Mouse (Mus musculus) CH12.LX (cell line): Measurements from ENCODE around the gene Cacnb4.

Experiments used
- CTCF ChIP-seq, 2 experiments: IDR thresholded peaks in 1 of 2; conservative IDR thresholded peaks in 1 of 2; 2 replicates each; pipeline ENCODE4 v1.5.1; 2011 to 2012; ENCODE audit warnings: low read depth in 2 of 2, low read length in 2 of 2, improper control_type of control experiment in 1 of 2, inconsistent platforms in 1 of 2, mild to moderate bottlenecking in 1 of 2, moderate library complexity in 1 of 2
- GABPA ChIP-seq: IDR thresholded peaks from 2 replicates; pipeline ENCODE4 v1.6.1; 2012; ENCODE audit warnings: low read depth, low read length, improper control_type of control experiment, inconsistent platforms; ENCODE audit not compliant: insufficient replicate concordance
- MYC ChIP-seq: IDR thresholded peaks from 2 replicates; pipeline ENCODE4 v1.6.1; 2011; ENCODE audit warnings: low read depth, mild to moderate bottlenecking, improper control_type of control experiment, low read length
- NELFE ChIP-seq: IDR thresholded peaks from 2 replicates; pipeline ENCODE4 v1.6.1; 2011; ENCODE audit warnings: low read depth, low read length, improper control_type of control experiment
- SMC3 ChIP-seq: IDR thresholded peaks from 2 replicates; pipeline ENCODE4 v1.6.1; 2011; ENCODE audit warnings: low read depth, low read length, improper control_type of control experiment

- TF ChIP-seq GABPA (no peak), CTCF (conservative IDR thresholded peaks at IDR 0.05 in 1 of 2, IDR thresholded peaks at IDR 0.05 in 1 of 2; ENCODE audit: low read depth in 2 of 2, low read length in 2 of 2) (no peak), MYC (no peak), SMC3 (no peak), NELFE (no peak)
Observed at GRCm38 (mm10) chr2:52714111-52714510, 37.5 kb upstream of the Cacnb4 start.
